Mouse (Mus musculus): Measurements from ENCODE around the gene Chordc1. TPM values are rescaled to one million over a fixed set of nuclear protein-coding genes. Genes with fewer than 3 reads are reported as not detected.
"Not testable (repeated sequence)": the region's sequence is repeated elsewhere in the genome, so short reads cannot be mapped to it uniquely, and the experiment has no call there.

The Chordc1 gene
- total RNA-seq (2014; fragmentation: Nextera tagmentation) (45.4 and 57.9 TPM in 2 replicates), total RNA-seq (2017) (143 and 156 TPM in 2 replicates)

GRCm38 (mm10) chr9:18291571-18292429 lies at the start of gene Chordc1:
Gene Chordc1, plus strand, starts transcription at chr9:18292125.
- ATAC-seq (replicated peaks; ENCODE audit: poor library complexity, severe bottlenecking): peak; percentile 93

DNA sequence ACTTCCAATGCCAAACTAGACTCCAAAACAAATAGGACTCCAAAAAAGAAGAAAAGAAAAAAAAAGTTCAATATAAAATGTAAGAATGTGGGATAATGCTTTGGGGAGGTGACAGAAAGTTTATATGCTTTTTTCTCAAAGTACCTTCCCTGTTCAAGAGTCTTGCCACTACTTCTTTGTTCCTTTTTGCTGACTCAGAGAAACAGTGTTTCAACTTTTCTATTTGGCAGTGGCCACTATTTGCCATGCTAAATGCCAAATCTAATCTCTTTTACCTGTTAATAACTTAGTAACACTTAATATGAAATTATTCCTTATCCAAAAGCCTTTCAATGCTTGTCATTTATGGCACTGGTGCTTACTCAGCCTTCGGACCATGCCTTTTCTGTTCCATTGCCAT lies 16.0 kb upstream of the Chordc1 start:
- no peak for ATAC-seq (replicated peaks; ENCODE audit: poor library complexity, severe bottlenecking)

- no peak for ATAC-seq (replicated peaks; ENCODE audit: poor library complexity, severe bottlenecking)
These were observed 15.1 kb upstream of the Chordc1 start for GRCm38 (mm10) chr9:18276844-18277243.

GRCm38 (mm10) chr9:18277497-18277896 lies 14.4 kb upstream of the Chordc1 start:
- ATAC-seq (replicated peaks; ENCODE audit: poor library complexity, severe bottlenecking): peak; percentile 56; the same call in 1 of the 2 replicates

DNA sequence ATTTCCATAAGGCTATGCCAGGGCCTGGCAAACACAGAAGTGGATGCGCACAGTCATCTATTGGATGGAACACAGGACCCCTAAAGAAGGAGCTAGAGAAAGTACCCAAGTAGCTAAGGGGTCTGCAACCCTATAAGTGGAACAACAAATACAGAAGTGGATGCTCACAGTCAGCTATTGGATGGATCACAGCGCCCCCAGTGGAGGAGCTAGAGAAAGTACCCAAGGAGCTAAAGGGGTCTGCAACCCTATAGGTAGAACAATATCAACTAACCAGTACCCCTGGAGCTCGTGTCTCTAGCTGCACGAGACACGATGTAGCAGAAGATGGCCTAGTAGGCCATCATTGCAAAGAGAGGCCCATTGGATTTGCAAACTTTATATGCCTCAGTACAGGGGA lies 13.2 kb upstream of the Chordc1 start:
- not testable (repeated sequence) for ATAC-seq (replicated peaks; ENCODE audit: poor library complexity, severe bottlenecking)

- ATAC-seq (replicated peaks; ENCODE audit: poor library complexity, severe bottlenecking): peak; percentile 45
These were observed 558 bp downstream of the Chordc1 start for GRCm38 (mm10) chr9:18292443-18292922.

DNA sequence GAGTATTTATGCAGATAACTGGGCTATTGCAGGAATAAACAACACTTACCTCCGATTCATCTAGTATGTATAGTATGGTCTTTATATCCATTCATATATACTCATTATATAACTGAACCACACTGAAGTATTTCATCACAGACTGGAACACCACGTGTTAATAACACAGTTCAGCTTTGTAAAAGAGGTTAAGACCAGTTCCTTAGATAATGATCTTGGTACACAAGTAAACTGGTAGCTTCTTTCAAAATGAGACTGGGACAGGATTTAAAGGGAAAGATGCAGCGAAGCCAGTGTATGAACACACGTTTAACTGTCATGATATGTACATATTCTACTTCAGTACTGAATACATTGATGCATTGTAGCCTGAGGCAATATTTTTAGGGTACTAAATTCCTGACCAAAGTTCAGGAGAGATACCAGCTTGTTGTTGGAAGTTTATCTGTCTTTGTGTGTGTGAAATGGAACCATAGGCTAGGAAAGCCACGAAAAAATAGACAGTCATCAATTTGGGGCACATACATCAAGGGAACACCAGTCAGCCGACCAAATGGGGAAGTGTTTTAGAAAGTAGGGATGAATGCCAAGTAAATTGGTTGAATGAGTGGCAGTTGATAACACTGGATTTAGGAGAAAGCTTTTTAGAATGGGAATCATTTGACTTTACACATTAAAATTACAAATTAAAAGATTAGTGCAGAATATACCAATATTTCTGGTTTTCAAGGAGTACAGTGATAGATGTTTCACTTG lies 1.3 kb downstream of the Chordc1 start:
- peak; percentile 34 for ATAC-seq (replicated peaks; ENCODE audit: poor library complexity, severe bottlenecking)

GRCm38 (mm10) chr9:18298301-18298700 lies 6.4 kb downstream of the Chordc1 start:
- ATAC-seq (replicated peaks; ENCODE audit: poor library complexity, severe bottlenecking): no peak

- no peak for ATAC-seq (replicated peaks; ENCODE audit: poor library complexity, severe bottlenecking)
These were observed 28.1 kb downstream of the Chordc1 start for GRCm38 (mm10) chr9:18319990-18320389.

Other genes with a start within 250 kb of the Chordc1 start
- gene Naalad2, start 110.9 kb downstream of the Chordc1 start, total RNA-seq (2014; fragmentation: Nextera tagmentation): not detected in 2 replicates
- gene Naalad2, start 110.9 kb downstream of the Chordc1 start, total RNA-seq (2017): not detected in 2 replicates
- gene Ubtfl1, start 112.3 kb downstream of the Chordc1 start, total RNA-seq (2014; fragmentation: Nextera tagmentation): not detected in 2 replicates
- not detected in 2 replicates for gene Ubtfl1, start 112.3 kb downstream of the Chordc1 start, total RNA-seq (2017)
- not detected in 2 replicates for gene Mbd3l2, start 138.5 kb downstream of the Chordc1 start, total RNA-seq (2014; fragmentation: Nextera tagmentation)
- gene Mbd3l2, start 138.5 kb downstream of the Chordc1 start, total RNA-seq (2017): not detected in 2 replicates
- gene Zfp558, start 186.1 kb downstream of the Chordc1 start, total RNA-seq (2014; fragmentation: Nextera tagmentation): 1.8 and 7.3 TPM in 2 replicates
- gene Zfp558, start 186.1 kb downstream of the Chordc1 start, total RNA-seq (2017): 2.6 and 4.6 TPM in 2 replicates
- gene Mbd3l1, start 186.2 kb downstream of the Chordc1 start, total RNA-seq (2014; fragmentation: Nextera tagmentation): not detected in 2 replicates
- gene Mbd3l1, start 186.2 kb downstream of the Chordc1 start, total RNA-seq (2017): not detected in 2 replicates